Mouse (Mus musculus) hindbrain, embryonic 12.5 days (tissue): Measurements from ENCODE around the gene Cenpt. TPM values are rescaled to one million over a fixed set of nuclear protein-coding genes. Genes with fewer than 3 reads are reported as not detected.

Experiments used
- ATAC-seq: fragments of 200-750 bp; cut with Nextera tagmentation; 2 replicates; pipeline ENCODE4 v1.8.0; 2017; ENCODE audit warnings: moderate TSS enrichment; ENCODE audit not compliant: low FRiP score
- H3K27ac ChIP-seq: fragments of 300-500 bp; sonication (generic); 2 replicates; pipeline ENCODE4 v1.5.1; 2016; ENCODE audit warnings: mild to moderate bottlenecking
- H3K27me3 ChIP-seq: fragments of 300-500 bp; sonication (generic); 2 replicates; pipeline ENCODE4 v1.6.1; 2016; ENCODE audit warnings: mild to moderate bottlenecking
- H3K36me3 ChIP-seq: fragments of 300-500 bp; sonication (generic); 2 replicates; pipeline ENCODE4 v1.6.1; 2016; ENCODE audit warnings: mild to moderate bottlenecking
- H3K4me1 ChIP-seq: fragments of 300-500 bp; sonication (generic); 2 replicates; pipeline ENCODE4 v1.6.1; 2016
- H3K4me2 ChIP-seq: fragments of 300-500 bp; sonication (generic); replicated peaks from 2 replicates; pipeline ENCODE4 v1.6.1; 2016; ENCODE audit warnings: mild to moderate bottlenecking
- H3K4me3 ChIP-seq: fragments of 300-500 bp; sonication (generic); 2 replicates; pipeline ENCODE4 v1.5.1; 2016; ENCODE audit warnings: mild to moderate bottlenecking
- H3K9ac ChIP-seq: fragments of 300-500 bp; sonication (generic); 2 replicates; pipeline ENCODE4 v1.6.1; 2016; ENCODE audit warnings: mild to moderate bottlenecking, moderate library complexity
- H3K9me3 ChIP-seq: fragments of 300-500 bp; sonication (generic); replicated peaks from 2 replicates; pipeline ENCODE4 v1.6.1; 2016; ENCODE audit warnings: mild to moderate bottlenecking
- WGBS: fragments of 180-500 bp; shearing (Covaris S2); methylation state at CpG from one replicate; pipeline ENCODE4 v1.1.7; 2016; 5-methylcytosine and 5-hydroxymethylcytosine counted together
- polyA plus RNA-seq: library from polyadenylated mRNA; unstranded; fragments of >200 nt; fragmentation: Nextera tagmentation; extraction: Ambion mirVana; gene quantifications from 2 replicates; pipeline ENCODE4 v1.2.1, GENCODE M21; 2016

Cenpt gene
- polyA plus RNA-seq, 1 experiment from 2014 or later, result 63.8 TPM

DNA sequence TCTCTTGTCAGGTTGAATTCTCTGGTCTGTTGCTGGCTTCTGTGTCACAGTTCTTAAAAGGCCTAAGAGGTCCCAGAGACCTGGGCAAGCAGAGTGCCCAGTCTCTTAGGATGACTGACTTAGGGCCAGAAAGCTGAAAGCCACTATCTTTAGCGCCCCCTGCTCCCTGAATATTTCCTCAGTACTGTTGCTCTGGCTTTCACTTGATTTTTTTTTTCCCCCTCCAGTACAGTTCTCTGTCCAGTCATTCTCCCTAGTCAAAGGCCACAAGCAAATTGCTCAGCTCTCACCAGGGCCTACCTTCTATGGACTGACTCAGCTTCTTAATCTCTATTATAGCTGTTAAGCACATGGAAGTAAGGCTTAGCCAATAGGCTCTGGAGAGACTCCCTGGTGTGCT is 8.9 kb upstream of the Cenpt start:
- no peaks in the 10 kb centered on the region for H3K27me3 ChIP-seq
- H3K4me2 ChIP-seq, result peak overlapping the region; percentile 73
- WGBS, result 0% methylated on average over 1 of the region's 1 CpGs
- H3K27ac ChIP-seq, result peak overlapping the region; percentile 12; the same call in 1 of the 2 replicates
- peaks cover 42% of the 10 kb centered on the region for H3K4me1 ChIP-seq
- H3K9me3 ChIP-seq, result no peaks in the 10 kb centered on the region
- ATAC-seq, result no peak
- H3K4me3 ChIP-seq, result peak overlapping the region; percentile 93
- peaks cover 11% of the 10 kb centered on the region for H3K36me3 ChIP-seq
- H3K9ac ChIP-seq, result peak overlapping the region; percentile 94

DNA sequence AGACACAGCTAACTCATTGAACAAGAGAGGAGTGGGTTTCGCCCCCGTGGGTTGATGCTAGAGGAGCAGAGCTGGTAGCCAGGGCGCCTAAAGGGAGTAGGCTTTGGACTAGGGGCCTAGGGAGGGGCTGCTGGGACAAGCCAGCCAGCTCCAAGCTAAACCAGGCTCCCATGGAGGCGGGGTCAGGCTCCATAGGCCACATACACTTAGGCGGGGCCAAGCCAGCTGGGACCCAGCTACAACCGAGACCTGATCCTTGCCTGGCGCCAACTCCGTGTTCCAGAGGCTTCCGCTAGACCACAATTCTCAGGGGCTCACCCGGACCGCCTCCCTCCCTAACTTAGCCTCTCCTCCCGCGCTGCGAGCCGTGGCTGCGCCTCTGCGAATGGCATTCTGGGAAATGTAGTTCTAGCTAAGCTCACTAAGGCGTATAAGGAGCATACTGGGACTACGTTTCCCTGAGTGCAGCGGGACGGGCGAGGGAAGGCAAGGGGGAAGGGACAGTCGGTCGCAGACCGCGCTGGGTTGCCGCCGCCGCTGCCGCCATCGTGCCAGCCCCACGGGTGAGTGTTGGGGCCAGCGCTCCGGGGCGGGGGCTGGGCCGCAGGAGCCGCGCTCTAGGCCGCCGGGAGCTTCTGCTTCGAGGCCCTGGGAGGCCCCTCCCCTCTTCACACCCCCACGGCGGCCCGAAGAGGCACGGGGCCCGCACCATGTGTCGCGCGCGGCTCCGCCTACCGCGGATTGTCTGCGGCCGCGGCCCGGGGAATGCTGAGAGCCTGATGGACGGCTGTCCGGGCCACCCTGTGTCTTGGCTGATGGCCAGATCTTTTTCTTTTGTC is 7.3 kb upstream of the Cenpt start, which contains the start of gene Nutf2:
Nutf2 (plus strand) TSS at position 438 of the 839 bp plus-strand sequence.
- peak; percentile 97 for ATAC-seq
- peaks cover 51% of the 10 kb centered on the region for H3K4me1 ChIP-seq

DNA sequence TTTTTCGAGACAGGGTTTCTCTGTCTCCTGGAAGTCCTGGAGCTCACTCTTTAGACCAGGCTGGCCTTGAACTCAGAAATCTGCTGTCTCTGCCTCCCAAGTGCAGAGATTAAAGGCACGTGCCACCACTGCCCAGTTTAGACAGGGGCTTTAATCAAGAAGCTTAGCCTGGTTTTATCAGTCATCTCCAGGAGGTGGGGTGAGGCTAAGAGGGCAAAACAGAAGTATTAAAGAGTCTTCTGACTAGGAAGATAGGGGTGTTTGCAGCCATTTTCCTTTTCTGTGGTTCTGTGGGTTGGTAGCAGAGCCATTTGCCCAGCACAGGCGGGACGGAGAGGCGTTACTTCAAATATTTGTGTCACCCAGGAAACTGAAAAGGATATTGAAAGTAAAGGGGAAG is 6.2 kb upstream of the Cenpt start:
- 0 out of 2 replicates have a peak overlapping the region, but pooled peaks have one; percentile 59 for H3K9ac ChIP-seq
- H3K36me3 ChIP-seq, result no peaks in the 10 kb centered on the region
- peak overlapping the region; percentile 56; the same call in 1 of the 2 replicates for H3K4me2 ChIP-seq
- H3K9me3 ChIP-seq, result no peaks in the 10 kb centered on the region
- no peak for ATAC-seq
- H3K27ac ChIP-seq, result peak overlapping the region; percentile 93; the same call in 1 of the 2 replicates
- H3K4me3 ChIP-seq, result no peak overlapping the region
- peaks cover 51% of the 10 kb centered on the region for H3K4me1 ChIP-seq
- H3K27me3 ChIP-seq, result no peaks in the 10 kb centered on the region
- 79% methylated on average over 5 of the region's 5 CpGs for WGBS

More for the DNA sequence above, 7.3 kb upstream of the Cenpt start, which contains the start of gene Nutf2:
- WGBS, result under 1% methylated on average over 59 of the region's 59 CpGs
- Histone ChIP-seq H3K9me3 (no peaks in the 10 kb centered on the region), H3K4me2 (peak within 1 kb of the TSS; percentile 73), H3K4me3 (peak within 1 kb of the TSS; percentile 93), H3K36me3 (no peaks in the 10 kb centered on the region), H3K27me3 (no peaks in the 10 kb centered on the region), H3K27ac (peak within 1 kb of the TSS; percentile 93), H3K9ac (peak within 1 kb of the TSS; percentile 94)

DNA sequence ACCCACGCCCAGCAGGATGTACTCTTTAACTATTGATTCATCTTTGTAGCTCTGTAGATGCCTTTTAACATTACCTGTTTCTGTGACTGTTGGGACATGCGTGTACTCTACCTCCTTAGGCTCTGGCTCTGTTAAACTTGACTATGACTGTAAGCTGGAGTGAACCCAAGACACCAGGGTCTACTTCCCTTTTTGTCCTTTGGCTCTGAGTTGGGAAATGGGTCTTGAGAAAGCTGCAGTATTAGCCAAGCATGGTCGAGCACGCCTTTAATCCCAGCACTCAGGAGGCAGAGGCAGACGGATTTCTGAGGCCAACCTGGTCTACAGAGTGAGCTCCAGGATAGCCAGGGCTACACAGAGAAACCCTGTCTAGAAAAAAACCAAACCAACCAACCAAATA is 5.4 kb upstream of the Cenpt start:
- 92% methylated on average over 5 of the region's 5 CpGs for WGBS
- H3K9ac ChIP-seq, result no peak overlapping the region
- no peaks in the 10 kb centered on the region for H3K36me3 ChIP-seq
- H3K4me3 ChIP-seq, result no peak overlapping the region
- peaks cover 47% of the 10 kb centered on the region for H3K4me1 ChIP-seq
- no peaks in the 10 kb centered on the region for H3K9me3 ChIP-seq
- H3K27ac ChIP-seq, result no peak overlapping the region
- ATAC-seq, result no peak
- H3K27me3 ChIP-seq, result no peaks in the 10 kb centered on the region
- H3K4me2 ChIP-seq, result no peak overlapping the region

DNA sequence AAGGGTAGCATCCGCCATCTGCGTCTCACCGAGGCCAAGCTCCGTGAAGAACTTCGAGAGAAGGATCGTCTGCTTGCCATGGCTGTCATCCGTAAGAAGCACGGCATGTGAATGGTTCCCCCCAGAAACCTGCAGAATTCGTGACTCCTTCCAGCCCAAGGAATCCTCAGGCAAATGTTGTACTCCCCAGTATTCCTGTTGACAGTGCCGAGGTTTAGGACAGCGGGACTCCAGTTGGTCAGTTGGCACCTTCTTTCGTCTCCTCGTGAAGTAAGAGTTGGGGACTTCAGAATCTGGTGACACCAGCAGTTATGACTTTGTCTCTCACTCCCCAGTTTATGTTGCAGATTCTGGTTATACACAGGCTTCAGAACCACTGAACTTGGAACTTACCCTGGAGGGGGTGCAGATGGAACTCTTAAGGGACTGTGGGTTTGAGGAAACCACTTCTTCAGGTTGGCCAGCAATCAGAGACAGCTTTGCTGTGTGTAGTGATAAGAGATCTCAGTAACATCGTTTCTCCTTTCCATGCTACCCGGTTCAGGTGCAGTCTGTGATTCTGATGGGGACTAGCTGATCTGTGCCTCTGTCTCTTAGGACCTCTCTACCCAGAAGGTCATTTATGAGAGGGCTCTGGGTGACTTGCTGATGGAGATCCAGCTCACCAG is 3.2 kb upstream of the Cenpt start:
- H3K9me3 ChIP-seq, result no peaks in the 10 kb centered on the region
- peak overlapping the region; percentile 70 for H3K9ac ChIP-seq
- no peak for ATAC-seq
- H3K4me3 ChIP-seq, result peak overlapping the region; percentile 65
- H3K4me2 ChIP-seq, result peak overlapping the region; percentile 84
- peaks cover 31% of the 10 kb centered on the region for H3K4me1 ChIP-seq
- WGBS, result 24% methylated on average over 15 of the region's 15 CpGs
- no peaks in the 10 kb centered on the region for H3K27me3 ChIP-seq
- no peaks in the 10 kb centered on the region for H3K36me3 ChIP-seq
- H3K27ac ChIP-seq, result peak overlapping the region; percentile 81; the same call in 1 of the 2 replicates

DNA sequence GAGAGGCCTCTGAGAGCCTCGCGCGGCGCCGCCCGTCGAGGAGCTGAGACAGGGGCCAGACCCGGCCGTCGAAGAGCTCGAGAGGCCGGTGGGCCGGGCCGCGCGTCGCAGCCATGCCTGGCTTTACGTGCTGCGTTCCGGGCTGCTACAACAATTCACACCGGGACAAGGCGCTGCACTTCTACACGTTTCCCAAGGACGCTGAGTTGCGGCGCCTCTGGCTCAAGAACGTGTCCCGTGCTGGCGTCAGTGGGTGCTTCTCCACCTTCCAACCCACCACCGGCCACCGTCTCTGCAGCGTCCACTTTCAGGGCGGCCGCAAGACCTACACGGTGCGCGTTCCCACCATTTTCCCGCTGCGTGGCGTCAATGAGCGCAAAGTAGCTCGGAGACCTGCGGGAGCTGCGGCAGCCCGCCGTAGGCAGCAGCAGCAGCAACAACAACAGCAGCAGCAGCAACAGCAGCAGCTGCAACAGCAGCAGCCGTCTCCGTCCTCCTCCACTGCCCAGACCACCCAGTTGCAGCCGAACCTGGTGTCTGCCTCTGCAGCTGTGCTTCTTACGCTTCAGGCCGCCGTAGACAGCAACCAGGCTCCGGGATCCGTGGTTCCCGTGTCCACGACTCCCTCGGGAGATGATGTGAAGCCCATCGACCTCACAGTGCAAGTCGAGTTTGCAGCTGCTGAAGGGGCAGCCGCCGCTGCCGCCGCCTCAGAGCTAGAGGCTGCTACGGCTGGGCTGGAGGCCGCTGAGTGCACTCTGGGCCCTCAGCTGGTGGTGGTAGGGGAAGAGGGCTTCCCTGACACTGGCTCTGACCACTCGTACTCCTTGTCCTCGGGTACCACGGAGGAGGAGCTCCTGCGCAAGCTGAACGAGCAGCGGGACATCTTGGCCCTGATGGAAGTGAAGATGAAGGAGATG is 2.4 kb upstream of the Cenpt start:
- H3K4me1 ChIP-seq, result peaks cover 35% of the 10 kb centered on the region

DNA sequence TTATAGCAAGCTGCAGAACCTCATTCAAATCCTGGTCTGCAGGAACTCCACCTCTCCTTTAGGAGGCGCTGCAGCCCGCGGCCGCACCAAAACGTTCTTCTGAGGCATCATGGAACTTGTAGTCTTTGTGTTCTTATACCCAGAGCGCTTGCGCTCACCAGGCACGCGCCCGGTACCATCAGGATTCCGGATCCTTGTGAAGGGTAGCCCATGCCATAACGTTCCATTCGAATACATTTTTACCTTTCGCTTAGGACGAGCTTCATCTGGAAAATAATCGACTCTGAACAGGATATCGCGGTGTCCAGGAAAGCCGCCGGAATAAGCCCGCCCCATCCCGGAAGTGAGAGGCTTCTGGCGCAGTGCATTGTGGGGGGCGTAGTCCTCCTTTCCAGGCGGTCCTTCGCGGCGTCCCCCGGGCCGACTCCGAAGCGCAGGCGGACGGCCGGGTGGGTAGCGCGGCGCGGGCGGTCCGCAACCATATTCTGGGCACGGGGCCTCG is 1.7 kb upstream of the Cenpt start, which contains the start of gene Thap11:
Thap11 (plus strand) TSS at position 418 of the 502 bp plus-strand sequence.
- Histone ChIP-seq H3K9ac (peak within 1 kb of the TSS; percentile 70), H3K27ac (peak within 1 kb of the TSS; percentile 81), H3K4me2 (peak within 1 kb of the TSS; percentile 84), H3K36me3 (no peaks in the 10 kb centered on the region), H3K4me1 (peaks cover 35% of the 10 kb centered on the region), H3K9me3 (no peaks in the 10 kb centered on the region), H3K4me3 (peak within 1 kb of the TSS; percentile 65), H3K27me3 (no peaks in the 10 kb centered on the region)
- WGBS, result under 1% methylated on average over 43 of the region's 43 CpGs
- peak; percentile 91 for ATAC-seq

More for the DNA sequence above, 2.4 kb upstream of the Cenpt start:
- peak overlapping the region; percentile 70 for H3K9ac ChIP-seq
- H3K36me3 ChIP-seq, result no peaks in the 10 kb centered on the region
- H3K27ac ChIP-seq, result peak overlapping the region; percentile 81
- H3K27me3 ChIP-seq, result no peaks in the 10 kb centered on the region
- H3K4me2 ChIP-seq, result peak overlapping the region; percentile 84
- no peaks in the 10 kb centered on the region for H3K9me3 ChIP-seq
- under 1% methylated on average over 71 of the region's 71 CpGs for WGBS
- peak overlapping the region; percentile 65 for H3K4me3 ChIP-seq
- peak; percentile 20 for ATAC-seq

DNA sequence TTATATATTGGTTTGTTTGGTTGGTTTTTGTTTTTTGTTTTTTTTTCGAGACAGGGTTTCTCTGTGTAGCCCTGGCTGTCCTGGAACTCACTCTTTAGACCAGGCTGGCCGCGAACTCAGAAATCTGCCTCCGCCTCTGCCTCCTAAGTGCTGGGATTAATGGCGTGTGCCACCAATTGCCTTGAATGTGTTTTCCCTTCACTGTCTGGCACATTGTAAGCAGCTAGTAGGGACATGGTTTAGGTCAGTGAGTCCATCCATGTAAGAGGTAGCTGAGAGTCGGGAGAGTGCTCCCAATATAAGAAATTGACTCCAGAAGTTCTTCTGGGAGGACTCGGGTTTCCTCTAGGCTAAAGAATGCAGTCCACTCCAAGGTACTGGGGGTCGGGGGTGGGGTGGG is 1.2 kb upstream of the Cenpt start:
- H3K4me2 ChIP-seq, result peak overlapping the region; percentile 84
- H3K9ac ChIP-seq, result peak overlapping the region; percentile 70; the same call in 1 of the 2 replicates
- H3K4me3 ChIP-seq, result peak overlapping the region; percentile 65
- peaks cover 4% of the 10 kb centered on the region for H3K36me3 ChIP-seq
- H3K4me1 ChIP-seq, result peaks cover 31% of the 10 kb centered on the region
- no peaks in the 10 kb centered on the region for H3K9me3 ChIP-seq
- peak overlapping the region; percentile 81; the same call in 1 of the 2 replicates for H3K27ac ChIP-seq
- 27% methylated on average over 8 of the region's 8 CpGs for WGBS
- no peak for ATAC-seq
- H3K27me3 ChIP-seq, result no peaks in the 10 kb centered on the region

DNA sequence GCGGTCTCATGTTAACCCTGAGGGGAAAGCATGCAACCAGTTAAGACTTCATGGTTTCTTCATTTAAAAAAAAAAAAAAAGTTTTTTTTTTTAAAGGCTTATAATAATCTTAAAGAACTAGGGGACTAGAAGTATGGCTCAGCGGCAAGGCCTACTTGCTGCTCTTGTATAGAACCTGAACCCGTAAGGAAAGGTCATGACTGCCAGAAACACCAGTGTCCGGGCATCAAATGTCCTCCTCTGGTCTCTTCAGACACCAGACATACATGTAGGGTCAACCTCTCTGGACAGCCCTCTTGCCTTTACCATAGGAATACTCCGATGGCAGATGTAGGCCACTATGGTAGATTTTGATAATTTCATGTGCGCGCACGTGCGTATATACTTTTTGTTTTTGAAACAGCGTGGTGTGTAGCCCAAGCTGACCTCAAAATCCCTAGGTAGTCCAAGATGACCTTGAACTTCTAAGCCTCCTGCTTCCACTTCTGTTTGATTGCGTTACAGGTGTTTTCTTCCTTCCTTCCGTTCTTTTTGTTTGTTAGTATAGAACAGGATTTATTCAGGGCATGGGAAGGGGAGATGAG is 840 bp downstream of the Cenpt start:
- WGBS, result 81% methylated on average over 12 of the region's 12 CpGs
- H3K4me1 ChIP-seq, result peaks cover 22% of the 10 kb centered on the region
- ATAC-seq, result peak; percentile 0; the same call in 1 of the 2 replicates
- H3K9ac ChIP-seq, result no peak overlapping the region
- peaks cover 24% of the 10 kb centered on the region for H3K36me3 ChIP-seq
- no peaks in the 10 kb centered on the region for H3K9me3 ChIP-seq
- no peak overlapping the region for H3K27ac ChIP-seq
- H3K27me3 ChIP-seq, result no peaks in the 10 kb centered on the region
- peak overlapping the region; percentile 77; the same call in 1 of the 2 replicates for H3K4me3 ChIP-seq
- no peak overlapping the region for H3K4me2 ChIP-seq

DNA sequence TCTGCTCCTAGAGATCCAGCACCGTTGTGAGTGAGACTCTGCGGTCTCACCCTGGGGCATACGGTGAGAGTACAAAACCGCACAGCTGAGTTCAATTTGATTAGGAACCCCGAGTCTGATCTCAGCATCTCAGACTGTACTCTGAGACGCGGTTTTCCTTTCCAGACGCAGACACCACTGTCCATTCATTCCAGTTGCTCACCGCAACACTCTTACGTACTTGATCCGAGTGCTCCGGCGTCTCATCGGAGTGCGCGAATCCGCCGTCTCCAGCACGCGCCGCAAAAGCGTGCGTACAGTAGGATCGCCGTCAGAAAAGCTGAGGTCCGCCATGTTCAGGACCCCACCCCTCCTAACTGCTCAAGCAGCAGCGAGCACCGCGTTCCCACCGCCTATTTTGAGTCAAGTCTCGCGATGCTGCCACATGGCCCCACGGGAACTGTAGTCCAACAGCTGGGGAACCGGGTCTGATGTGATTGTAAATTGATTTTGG is 1.4 kb downstream of the Cenpt start:
- Histone ChIP-seq H3K27ac (peak overlapping the region; percentile 77), H3K4me2 (peak overlapping the region; percentile 84), H3K9me3 (no peaks in the 10 kb centered on the region), H3K27me3 (no peaks in the 10 kb centered on the region), H3K4me1 (peaks cover 17% of the 10 kb centered on the region), H3K9ac (peak overlapping the region; percentile 87), H3K4me3 (peak overlapping the region; percentile 77), H3K36me3 (peaks cover 30% of the 10 kb centered on the region)
- ATAC-seq, result peak; percentile 79
- under 1% methylated on average over 34 of the region's 34 CpGs for WGBS

DNA sequence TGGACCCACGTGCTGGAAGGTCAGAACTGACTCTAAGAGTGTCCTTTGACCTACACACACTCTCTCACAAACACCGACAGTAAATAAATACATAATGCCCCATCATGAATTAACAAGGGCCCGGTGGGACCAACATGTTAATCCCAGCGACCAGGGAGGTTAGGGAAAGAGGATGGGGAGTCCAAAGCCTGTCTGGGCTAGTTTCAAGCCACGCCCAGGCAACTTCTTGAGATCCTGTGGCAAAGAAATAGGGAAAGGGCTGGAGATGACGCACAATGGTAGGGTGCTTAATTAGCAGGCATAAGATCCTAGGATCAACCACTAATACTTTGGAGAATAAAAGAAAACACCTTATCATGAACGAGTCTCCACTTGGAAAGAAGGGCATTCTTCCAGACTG is 2.5 kb downstream of the Cenpt start:
- no peak overlapping the region for H3K27ac ChIP-seq
- peaks cover 10% of the 10 kb centered on the region for H3K4me1 ChIP-seq
- H3K9me3 ChIP-seq, result no peaks in the 10 kb centered on the region
- ATAC-seq, result no peak
- peak overlapping the region; percentile 13 for H3K4me3 ChIP-seq
- H3K27me3 ChIP-seq, result no peaks in the 10 kb centered on the region
- WGBS, result 82% methylated on average over 7 of the region's 7 CpGs
- peaks cover 41% of the 10 kb centered on the region for H3K36me3 ChIP-seq
- H3K9ac ChIP-seq, result no peak overlapping the region
- peak overlapping the region; percentile 84 for H3K4me2 ChIP-seq
